Mouse (Mus musculus) ES-E14 (cell line): ENCODE data around the gene Nectin2.

Experiments used
- CHD2 ChIP-seq: IDR thresholded peaks from 2 replicates; pipeline ENCODE4 v1.6.1; 2014; ENCODE audit warnings: mild to moderate bottlenecking, low read depth, low read length, inconsistent platforms
- ZC3H11A ChIP-seq: IDR thresholded peaks from 2 replicates; pipeline ENCODE4 v1.6.1; 2012; ENCODE audit warnings: low read depth, mild to moderate bottlenecking, inconsistent platforms, low read length, borderline replicate concordance
- ZNF384 ChIP-seq: IDR thresholded peaks from 2 replicates; pipeline ENCODE4 v1.6.1; 2012; ENCODE audit warnings: low read depth, low read length, inconsistent platforms

DNA sequence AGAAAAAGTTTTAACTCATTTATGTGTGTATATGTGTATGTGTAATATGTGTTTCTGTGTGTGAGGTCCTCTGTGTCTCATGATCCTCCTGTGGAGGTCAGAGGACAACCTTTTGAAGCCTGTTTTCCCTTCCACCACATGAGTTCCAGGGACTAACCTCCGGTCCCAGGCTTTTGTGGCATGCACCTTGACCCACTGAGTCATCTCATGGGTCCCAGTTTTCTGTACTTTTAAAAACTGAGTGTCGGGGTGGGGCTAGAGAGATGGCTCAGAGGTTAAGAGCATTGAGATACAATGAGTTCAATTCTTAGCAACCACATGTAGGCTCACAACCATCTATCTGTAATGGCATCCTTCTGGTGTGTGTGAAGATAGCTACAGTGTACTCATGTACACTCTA is 69.6 kb downstream of the Nectin2 start:
- no peak for TF ChIP-seq ZC3H11A
- TF ChIP-seq CHD2 = no peak
- no peak for TF ChIP-seq ZNF384
